Mouse (Mus musculus) midbrain, embryonic 11.5 days (tissue): ENCODE data around the gene Becn1. TPM values are rescaled to one million over a fixed set of nuclear protein-coding genes. Genes with fewer than 3 reads are reported as not detected.

Experiments used
- ATAC-seq: fragments of 200-750 bp; cut with Nextera tagmentation; 2 replicates; pipeline ENCODE4 v1.8.0; 2017; ENCODE audit warnings: moderate TSS enrichment, moderate library complexity; ENCODE audit not compliant: low FRiP score
- DNase-seq: peaks from one replicate; pipeline ENCODE4 v3.0.0; 2015; ENCODE audit warnings: low spot score; ENCODE audit errors: missing footprints
- H3K27ac ChIP-seq: fragments of 300-500 bp; sonication (generic); 2 replicates; pipeline ENCODE4 v1.5.1; 2014; ENCODE audit warnings: low read depth, low read length
- H3K27me3 ChIP-seq: fragments of 300-500 bp; sonication (generic); 2 replicates; pipeline ENCODE4 v1.6.1; 2014; ENCODE audit warnings: mild to moderate bottlenecking, low read length, moderate library complexity, mixed read lengths; ENCODE audit not compliant: control insufficient read depth, insufficient read depth
- H3K36me3 ChIP-seq: fragments of 300-500 bp; sonication (generic); 2 replicates; pipeline ENCODE4 v1.6.1; 2014; ENCODE audit warnings: mild to moderate bottlenecking, low read length, moderate library complexity, mixed read lengths; ENCODE audit not compliant: control insufficient read depth, insufficient read depth
- H3K4me1 ChIP-seq: fragments of 300-500 bp; sonication (generic); 2 replicates; pipeline ENCODE4 v1.6.1; 2014; ENCODE audit warnings: low read length; ENCODE audit not compliant: control insufficient read depth, insufficient read depth
- H3K4me2 ChIP-seq: fragments of 300-500 bp; sonication (generic); 2 replicates; pipeline ENCODE4 v1.6.1; 2014; ENCODE audit warnings: mild to moderate bottlenecking, moderate library complexity
- H3K4me3 ChIP-seq: fragments of 300-500 bp; sonication (generic); 2 replicates; pipeline ENCODE4 v1.5.1; 2014; ENCODE audit warnings: low read depth, low read length
- H3K9ac ChIP-seq: fragments of 300-500 bp; sonication (generic); 2 replicates; pipeline ENCODE4 v1.6.1; 2014; ENCODE audit warnings: low read length
- H3K9me3 ChIP-seq: fragments of 300-500 bp; sonication (generic); 2 replicates; pipeline ENCODE4 v1.6.1; 2016; ENCODE audit warnings: low read length; ENCODE audit not compliant: control insufficient read depth
- WGBS: fragments of 180-500 bp; shearing (Covaris S2); extraction: QIAGEN DNeasy Blood & Tissue Kit; methylation state at CpG from one replicate; pipeline ENCODE4 v1.1.7; 2014; 5-methylcytosine and 5-hydroxymethylcytosine counted together
- polyA plus RNA-seq: library from polyadenylated mRNA; unstranded; fragments of >200 nt; fragmentation: Nextera tagmentation; extraction: Ambion mirVana; gene quantifications from 2 replicates; pipeline ENCODE4 v1.2.1, GENCODE M21; 2014

Gene Becn1
- polyA plus RNA-seq, 1 experiment from 2014 or later, result 163 TPM

DNA sequence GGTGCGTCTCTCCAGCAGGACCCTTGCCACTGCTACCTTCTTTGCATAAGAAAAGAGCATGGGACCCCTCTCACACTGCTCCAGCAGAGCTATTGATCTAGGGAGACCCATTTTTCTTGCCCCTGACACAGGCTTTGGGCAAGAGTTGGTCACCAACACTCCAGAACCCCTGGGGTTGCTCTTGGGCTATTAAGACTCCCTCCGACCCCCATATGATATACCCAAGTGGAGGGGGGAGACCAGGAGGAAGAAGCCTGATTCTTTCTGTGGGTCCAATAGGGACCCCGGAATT is 38.2 kb downstream of the Becn1 start:
- no peak for ATAC-seq
- H3K4me1 ChIP-seq, result peaks cover 49% of the 10 kb centered on the region
- WGBS, result 9% methylated on average over 3 of the region's 3 CpGs

DNA sequence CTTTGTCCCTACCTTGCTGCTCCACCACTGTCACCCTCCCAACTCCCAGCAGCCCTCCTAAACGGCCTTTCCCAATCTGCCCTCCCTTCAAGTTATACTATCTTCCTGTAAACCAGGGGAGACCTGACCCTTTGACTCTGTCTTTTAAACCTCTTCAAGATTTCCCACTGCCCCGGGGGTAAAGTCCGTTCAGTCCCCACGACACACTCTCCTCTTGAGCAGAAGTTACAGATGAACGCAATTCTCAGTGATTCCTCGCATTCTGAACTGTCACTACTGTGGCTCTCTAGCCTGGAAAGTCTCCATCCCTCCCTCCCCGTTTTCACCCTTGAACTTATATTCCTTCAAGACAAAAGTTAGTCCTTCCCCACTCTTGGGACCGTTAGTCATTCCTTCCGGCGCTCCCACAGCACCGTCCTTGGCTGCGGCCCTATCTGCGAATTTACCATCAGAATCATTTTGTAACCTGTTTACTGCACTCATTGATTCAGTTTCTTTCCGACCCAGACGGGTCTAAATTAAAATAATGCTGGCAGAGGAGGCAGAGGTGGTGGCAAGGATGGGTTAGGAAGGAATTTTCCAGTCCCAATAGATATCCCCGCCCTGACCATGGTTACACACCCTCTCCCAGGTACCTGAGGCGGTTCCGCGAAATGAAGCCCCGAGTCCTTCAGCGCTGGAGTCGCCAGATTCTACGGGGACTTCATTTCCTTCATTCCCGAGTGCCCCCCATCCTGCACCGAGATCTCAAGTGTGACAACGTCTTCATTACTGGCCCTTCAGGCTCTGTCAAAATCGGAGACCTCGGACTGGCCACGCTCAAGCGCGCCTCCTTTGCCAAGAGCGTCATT is 38.7 kb downstream of the Becn1 start:
- Histone ChIP-seq H3K9me3 (no peaks in the 10 kb centered on the region), H3K9ac (no peak overlapping the region), H3K4me1 (peaks cover 49% of the 10 kb centered on the region), H3K36me3 (no peaks in the 10 kb centered on the region), H3K4me2 (peak overlapping the region; percentile 16; the same call in 1 of the 2 replicates), H3K4me3 (no peak overlapping the region), H3K27me3 (peaks cover 44% of the 10 kb centered on the region), H3K27ac (no peak overlapping the region)
- 3% methylated on average over 32 of the region's 32 CpGs for WGBS
- no peak for ATAC-seq
- DNase-seq, result peak; percentile 93

More for the DNA sequence above, 38.2 kb downstream of the Becn1 start:
- H3K27me3 ChIP-seq, result peaks cover 44% of the 10 kb centered on the region
- H3K9ac ChIP-seq, result no peak overlapping the region
- H3K4me2 ChIP-seq, result no peak overlapping the region
- H3K36me3 ChIP-seq, result no peaks in the 10 kb centered on the region
- no peak overlapping the region for H3K27ac ChIP-seq
- no peak overlapping the region for H3K4me3 ChIP-seq
- DNase-seq, result peak; percentile 93
- H3K9me3 ChIP-seq, result no peaks in the 10 kb centered on the region

DNA sequence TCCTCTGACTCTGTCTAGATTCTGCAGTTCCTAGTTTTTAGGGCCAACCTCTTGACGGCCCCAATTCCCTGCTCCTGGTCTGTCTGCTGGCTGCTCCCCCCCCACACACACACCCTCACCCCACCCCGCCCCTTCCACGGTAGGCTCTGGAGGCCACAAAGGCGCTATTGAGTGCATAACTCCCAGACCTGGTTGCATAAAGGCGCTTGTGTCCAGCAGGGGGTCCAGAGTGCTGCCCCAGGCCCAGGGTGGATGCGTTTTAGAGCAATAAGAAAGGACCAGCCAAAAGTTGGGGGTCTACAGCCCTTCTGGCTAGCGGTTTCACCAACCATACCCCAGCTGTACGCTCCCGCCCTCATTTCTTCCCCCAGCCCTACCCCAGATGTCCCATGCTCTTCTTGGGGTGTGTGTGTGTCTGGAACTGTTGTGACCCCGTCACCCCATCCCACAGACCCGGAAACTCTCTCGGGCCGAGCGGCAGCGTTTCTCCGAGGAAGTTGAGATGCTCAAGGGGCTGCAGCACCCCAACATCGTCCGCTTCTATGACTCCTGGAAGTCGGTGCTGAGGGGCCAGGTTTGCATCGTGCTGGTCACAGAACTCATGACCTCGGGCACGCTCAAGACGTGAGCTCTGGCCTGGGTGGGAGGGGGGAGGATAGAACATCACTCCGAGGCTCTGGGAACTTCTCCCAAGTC is 39.7 kb downstream of the Becn1 start:
- H3K4me3 ChIP-seq, result peak overlapping the region; percentile 18
- no peak overlapping the region for H3K27ac ChIP-seq
- no peak for ATAC-seq
- WGBS, result under 1% methylated on average over 24 of the region's 24 CpGs
- 0 out of 2 replicates have a peak overlapping the region, but pooled peaks have one; percentile 24 for H3K9ac ChIP-seq
- H3K4me1 ChIP-seq, result peaks cover 49% of the 10 kb centered on the region
- H3K27me3 ChIP-seq, result peaks cover 44% of the 10 kb centered on the region
- DNase-seq, result peak; percentile 89
- H3K9me3 ChIP-seq, result no peaks in the 10 kb centered on the region
- H3K4me2 ChIP-seq, result peak overlapping the region; percentile 30
- no peaks in the 10 kb centered on the region for H3K36me3 ChIP-seq

DNA sequence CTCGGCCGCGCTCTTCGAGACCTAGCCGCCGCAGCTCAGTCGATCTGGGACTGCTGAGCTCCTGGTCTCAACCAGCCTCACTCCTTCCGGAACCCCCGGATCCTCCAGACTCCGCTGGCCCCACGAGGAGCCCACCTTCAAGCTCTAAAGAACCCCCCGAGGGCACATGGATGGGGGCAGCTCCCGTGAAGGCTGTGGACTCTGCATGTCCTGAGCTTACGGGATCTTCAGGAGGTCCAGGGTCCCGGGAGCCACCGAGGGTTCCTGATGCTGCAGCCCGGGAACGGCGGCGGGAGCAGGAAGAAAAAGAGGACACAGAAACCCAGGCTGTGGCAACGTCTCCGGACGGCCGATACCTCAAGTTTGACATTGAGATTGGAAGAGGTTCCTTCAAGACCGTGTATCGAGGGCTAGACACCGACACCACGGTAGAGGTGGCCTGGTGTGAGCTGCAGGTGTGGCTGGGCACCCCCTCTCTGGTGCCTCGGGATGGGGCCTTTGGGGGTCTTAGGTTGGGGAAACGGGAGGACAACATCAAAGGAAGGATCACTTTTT is 41.2 kb downstream of the Becn1 start:
- ATAC-seq (no peak; the same call in 1 of the 2 replicates), DNase-seq (peak; percentile 95)
- Histone ChIP-seq H3K4me3 (peak overlapping the region; percentile 46), H3K9ac (peak overlapping the region; percentile 54), H3K36me3 (no peaks in the 10 kb centered on the region), H3K4me2 (peak overlapping the region; percentile 98), H3K27ac (0 out of 2 replicates have a peak overlapping the region, but pooled peaks have one; percentile 36), H3K4me1 (peaks cover 49% of the 10 kb centered on the region), H3K9me3 (no peaks in the 10 kb centered on the region), H3K27me3 (peaks cover 44% of the 10 kb centered on the region)
- WGBS, result under 1% methylated on average over 30 of the region's 30 CpGs

DNA sequence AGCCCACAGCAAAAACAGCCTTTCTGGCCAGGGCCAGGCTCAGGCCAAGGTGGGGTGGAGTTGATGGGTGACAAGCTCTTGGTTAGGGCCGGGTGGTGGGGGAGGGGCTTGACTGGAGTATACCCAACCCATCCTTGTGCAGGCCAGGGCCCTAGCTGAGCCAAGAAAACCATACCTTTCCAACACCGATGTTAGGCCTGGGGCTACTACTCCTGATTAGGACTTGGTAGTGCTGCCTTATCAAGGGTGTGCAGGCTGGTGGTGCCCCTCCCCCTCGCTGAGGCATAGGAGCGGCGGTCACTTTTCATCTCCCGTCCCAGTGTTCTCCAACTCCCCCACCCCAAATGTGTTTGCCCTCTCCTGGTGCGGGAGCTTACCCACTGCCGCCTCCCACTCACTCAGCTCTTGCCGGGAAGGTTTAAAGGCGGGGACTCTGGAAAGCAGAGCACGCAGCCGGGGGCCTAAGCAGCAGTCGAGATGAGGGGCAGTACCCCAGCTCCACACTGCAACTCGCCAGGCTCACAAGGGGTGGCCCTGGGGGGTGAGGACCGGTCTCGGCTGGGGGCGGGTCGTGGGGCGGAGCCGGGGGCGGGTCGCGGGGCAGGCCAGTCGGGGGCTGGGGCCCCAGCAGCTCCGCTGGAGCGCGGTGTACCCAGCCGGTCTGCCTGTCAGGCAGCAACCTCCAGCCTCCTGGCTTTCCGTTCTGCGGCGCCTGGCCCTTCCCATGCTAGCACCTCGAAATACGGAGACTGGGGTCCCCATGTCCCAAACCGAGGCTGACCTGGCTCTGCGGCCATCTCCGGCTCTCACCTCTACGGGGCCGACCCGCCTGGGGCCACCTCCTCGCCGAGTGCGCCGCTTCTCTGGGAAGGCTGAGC is 41.9 kb downstream of the Becn1 start, which contains the start of gene Wnk4:
TSS of gene Wnk4 (plus strand) at position 620 of the 878 bp plus-strand sequence.
- 1% methylated on average over 42 of the region's 43 CpGs for WGBS
- peak within 1 kb of the TSS; percentile 51 for H3K27ac ChIP-seq

DNA sequence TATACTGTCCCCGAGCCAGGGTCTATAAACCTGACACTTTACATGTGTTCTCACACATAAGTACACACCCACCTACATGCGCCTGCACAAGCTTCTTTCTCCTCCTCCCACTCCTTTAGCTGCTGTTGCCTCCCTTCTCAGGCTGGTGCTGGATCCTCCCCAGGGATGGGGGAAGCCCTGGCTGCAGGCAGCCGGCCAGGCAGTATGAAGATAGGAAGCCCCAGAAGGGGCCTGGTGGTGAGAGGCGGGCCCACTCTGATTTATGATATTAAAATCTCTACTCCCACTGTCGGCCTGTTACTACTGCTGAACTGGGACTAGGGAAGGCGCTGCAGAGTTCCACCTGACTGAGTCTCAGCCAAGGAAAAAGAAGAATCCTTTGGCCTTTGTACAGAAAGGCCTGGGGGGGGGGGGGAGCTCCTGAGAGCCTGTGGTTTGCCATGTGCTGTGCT is 42.8 kb downstream of the Becn1 start:
- H3K36me3 ChIP-seq, result no peaks in the 10 kb centered on the region
- H3K9ac ChIP-seq, result no peak overlapping the region
- 48% methylated on average over 6 of the region's 6 CpGs for WGBS
- H3K4me2 ChIP-seq, result peak overlapping the region; percentile 13; the same call in 1 of the 2 replicates
- no peaks in the 10 kb centered on the region for H3K9me3 ChIP-seq
- peaks cover 33% of the 10 kb centered on the region for H3K27me3 ChIP-seq
- no peak for ATAC-seq
- no peak overlapping the region; the same call in none of the 2 replicates for H3K27ac ChIP-seq
- DNase-seq, result no peak
- peaks cover 44% of the 10 kb centered on the region for H3K4me1 ChIP-seq
- H3K4me3 ChIP-seq, result no peak overlapping the region

More for the DNA sequence above, 41.9 kb downstream of the Becn1 start, which contains the start of gene Wnk4:
- H3K9ac ChIP-seq, result peak within 1 kb of the TSS; percentile 54
- H3K4me3 ChIP-seq, result peak within 1 kb of the TSS; percentile 46
- peak within 1 kb of the TSS; percentile 98 for H3K4me2 ChIP-seq
- no peaks in the 10 kb centered on the region for H3K9me3 ChIP-seq
- peak; percentile 81 for ATAC-seq
- peaks cover 41% of the 10 kb centered on the region for H3K27me3 ChIP-seq
- H3K4me1 ChIP-seq, result peaks cover 46% of the 10 kb centered on the region
- DNase-seq, result peak; percentile 95
- no peaks in the 10 kb centered on the region for H3K36me3 ChIP-seq

DNA sequence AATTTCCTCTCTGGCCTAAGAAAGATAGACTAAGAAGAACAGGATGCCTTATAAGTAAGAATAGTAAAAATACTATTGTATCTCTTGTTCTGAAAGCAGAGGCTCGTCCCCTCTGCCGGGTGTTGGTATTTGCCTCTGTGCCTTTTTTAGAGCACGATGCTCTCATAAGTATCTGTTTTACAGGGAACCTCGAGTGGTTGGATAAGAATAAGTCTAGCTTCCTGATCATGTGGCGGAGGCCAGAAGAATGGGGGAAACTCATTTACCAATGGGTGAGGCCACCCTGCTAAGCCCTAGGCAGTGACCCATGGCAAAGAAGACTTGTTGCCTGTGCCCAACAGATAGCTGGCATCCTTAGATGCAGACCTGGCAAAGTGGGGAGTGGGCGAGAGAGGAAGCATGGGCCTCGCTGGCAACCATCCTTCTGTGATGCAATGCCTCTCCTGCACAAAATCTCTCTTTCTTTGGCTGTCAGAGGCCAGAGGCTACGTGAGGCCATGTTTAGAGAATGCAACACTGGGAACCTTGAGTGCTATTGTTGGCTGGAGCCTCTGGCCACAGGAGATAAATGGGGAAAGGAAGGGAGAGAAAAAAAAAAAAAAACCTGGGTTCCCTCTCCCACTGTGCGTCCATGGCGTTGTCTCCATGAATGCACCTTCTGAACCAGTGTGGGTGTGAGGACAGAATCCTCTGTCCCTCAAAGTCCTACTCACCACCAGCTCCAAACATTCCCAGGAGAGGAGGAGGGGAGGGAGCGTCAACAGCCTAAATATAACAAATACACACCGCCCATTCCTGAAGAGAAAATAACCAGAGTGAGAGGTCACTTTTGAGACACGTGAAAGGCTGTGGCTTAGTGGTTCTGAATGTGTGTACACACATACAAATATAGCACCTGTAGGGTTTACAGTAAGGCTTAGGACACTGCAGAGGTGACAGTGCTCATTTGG is 46.0 kb downstream of the Becn1 start:
- DNase-seq, result no peak
- no peak for ATAC-seq
- no peak overlapping the region for H3K4me3 ChIP-seq
- no peaks in the 10 kb centered on the region for H3K36me3 ChIP-seq
- no peak overlapping the region for H3K9ac ChIP-seq
- peaks cover 3% of the 10 kb centered on the region; the same call in 1 of the 2 replicates for H3K27me3 ChIP-seq
- 93% methylated on average over 13 of the region's 13 CpGs for WGBS
- no peak overlapping the region for H3K4me2 ChIP-seq
- no peak overlapping the region for H3K27ac ChIP-seq
- peaks cover 29% of the 10 kb centered on the region for H3K4me1 ChIP-seq
- no peaks in the 10 kb centered on the region for H3K9me3 ChIP-seq
